Mouse (Mus musculus) thymus, postnatal 36 days (tissue): Measurements from ENCODE around the gene Zranb2.

Experiments used
- DNase-seq, 2 experiments: peaks; one replicate each; pipeline ENCODE4 v3.0.0; 2022; ENCODE audit warnings: mixed read lengths in 2 of 2

Gene Zranb2

DNA sequence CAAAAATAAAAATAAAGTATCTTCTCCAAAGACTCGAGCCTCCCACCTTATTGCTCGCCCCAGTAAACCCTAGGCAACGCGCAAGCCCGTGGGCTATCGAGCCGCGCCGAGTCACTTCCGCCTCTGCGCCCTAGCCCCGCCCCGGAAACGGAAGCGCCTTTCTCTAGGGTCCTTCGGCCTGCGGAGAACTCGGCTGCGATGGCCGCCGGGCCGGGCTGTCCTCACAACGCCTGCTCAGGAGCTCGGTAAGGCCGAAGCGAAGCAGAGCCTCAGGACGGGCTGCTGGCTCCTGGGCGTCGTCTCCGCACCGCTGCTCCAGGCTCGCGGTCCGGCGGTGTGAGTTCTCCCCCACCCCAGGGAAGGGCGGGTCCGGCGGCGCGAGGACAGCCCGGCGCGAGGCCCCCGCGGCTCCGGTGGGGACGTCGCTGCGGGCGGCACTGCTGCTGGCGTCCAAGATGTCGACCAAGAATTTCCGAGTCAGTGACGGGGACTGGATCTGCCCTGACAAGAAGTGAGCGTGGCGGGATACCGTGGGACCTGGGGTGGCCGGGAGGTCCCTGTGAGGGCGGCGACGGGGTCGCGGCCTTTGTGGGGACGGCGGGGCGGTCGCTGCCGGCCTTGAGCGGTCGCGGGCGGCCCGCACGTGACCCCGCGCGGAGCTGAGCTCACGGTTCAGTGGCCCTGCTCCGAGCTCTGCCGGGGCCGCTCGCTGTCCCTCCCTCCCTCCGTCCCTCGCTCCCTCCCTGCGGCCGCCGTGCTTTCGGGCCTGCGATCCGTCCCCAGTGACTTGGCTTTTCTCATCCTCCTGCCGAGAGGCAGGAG, at the start of gene Zranb2:
Gene Zranb2, plus strand, starts transcription at position 197 of the 822 bp plus-strand sequence.
- DNase-seq = peak; percentile 90 to 91

GRCm38 (mm10) chr3:157492043-157492442, 41.9 kb upstream of the Zranb2 start:
- DNase-seq = no peak

GRCm38 (mm10) chr3:157502216-157502615, 31.7 kb upstream of the Zranb2 start:
- no peak for DNase-seq

DNA sequence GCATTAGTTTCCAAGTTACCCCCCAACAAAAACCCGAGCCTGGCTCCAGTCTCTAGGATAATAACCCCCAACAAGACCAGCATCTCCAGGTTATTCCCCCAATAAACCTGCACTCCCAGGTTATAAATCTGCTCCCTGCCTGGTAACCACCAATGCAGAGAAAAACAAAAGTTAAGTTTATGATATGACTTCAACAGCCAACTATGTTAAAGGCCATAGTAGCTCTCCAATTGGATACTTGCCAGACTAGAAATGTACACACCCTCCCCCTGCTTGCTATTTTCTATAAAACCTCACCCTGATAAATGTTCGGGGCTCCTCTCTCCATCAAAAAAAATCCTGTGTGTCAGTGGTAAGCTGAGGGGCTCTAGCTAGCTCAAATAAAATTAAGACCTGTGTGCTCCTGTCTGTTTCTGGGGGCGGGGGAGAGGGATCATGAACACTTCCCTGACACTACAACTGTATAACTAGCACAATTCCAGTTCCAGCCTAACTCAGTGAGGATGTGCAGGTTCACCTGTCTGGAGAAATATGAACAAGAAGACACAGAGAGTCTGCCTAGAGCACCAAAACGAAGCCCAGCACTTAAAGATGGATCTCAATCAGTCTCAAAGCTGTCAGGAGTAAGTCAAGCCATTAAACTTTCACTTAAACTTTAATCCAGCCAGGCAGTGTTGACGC, 19.7 kb upstream of the Zranb2 start:
- no peak for DNase-seq

- DNase-seq = no peak
Observed at GRCm38 (mm10) chr3:157516471-157516870, 17.5 kb upstream of the Zranb2 start.

DNA sequence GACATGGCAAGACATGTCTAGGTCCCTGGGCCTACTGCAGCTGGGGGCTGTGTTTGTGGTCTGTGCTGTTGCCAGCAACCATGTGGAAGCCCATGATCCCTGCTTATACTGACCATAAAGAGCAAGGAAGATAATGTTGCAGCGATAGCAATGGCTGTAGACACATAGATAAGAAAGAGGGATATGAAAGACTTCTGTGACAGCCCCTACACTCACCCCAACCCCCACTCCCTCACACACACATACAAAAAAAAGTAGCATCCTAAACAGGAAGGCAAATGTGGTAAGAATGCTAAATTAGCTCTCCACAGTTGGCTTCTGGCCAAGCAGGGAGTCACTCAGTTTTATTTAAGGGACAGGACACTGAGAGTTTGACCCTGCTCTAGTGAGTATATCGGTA, 16.0 kb upstream of the Zranb2 start:
- DNase-seq = no peak

GRCm38 (mm10) chr3:157520433-157520832, 13.5 kb upstream of the Zranb2 start:
- peak in 1 of 2 experiments; percentile 2 for DNase-seq

- DNase-seq = no peak
Observed at GRCm38 (mm10) chr3:157523834-157524233, 10.1 kb upstream of the Zranb2 start.

- DNase-seq = no peak
Observed at GRCm38 (mm10) chr3:157531585-157531984, 2.4 kb upstream of the Zranb2 start.

DNA sequence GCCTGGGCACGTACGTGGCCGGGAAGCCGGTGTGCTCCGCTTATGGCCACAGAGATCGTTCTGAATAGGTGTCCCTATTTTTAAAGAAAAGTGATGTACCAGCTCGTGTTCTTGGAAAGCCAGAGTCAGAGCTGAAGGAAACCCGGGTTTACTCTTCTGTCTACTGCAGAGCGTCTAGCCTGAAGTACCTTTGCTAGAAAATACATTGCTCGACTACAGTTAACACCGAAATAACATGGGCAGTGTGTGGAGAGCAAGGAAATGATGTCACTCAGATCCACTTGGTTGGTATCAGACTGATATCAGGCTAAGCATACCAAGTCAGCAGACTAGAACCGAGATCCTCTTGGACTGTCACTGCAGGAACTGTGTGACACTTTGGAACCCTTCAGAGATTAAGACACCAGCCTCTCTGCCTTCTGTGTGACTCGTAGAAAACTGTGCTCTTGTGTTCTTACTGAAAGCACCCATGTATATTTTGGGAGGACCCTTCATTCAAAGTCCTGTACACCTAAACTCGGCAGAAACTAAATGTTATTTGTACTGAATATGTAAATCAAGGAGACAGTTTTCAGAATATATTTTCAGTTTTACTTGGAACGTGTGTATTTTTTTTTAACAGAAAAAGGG, 941 bp downstream of the Zranb2 start:
- DNase-seq = no peak

GRCm38 (mm10) chr3:157549323-157549722, 15.4 kb downstream of the Zranb2 start:
- DNase-seq = no peak

DNA sequence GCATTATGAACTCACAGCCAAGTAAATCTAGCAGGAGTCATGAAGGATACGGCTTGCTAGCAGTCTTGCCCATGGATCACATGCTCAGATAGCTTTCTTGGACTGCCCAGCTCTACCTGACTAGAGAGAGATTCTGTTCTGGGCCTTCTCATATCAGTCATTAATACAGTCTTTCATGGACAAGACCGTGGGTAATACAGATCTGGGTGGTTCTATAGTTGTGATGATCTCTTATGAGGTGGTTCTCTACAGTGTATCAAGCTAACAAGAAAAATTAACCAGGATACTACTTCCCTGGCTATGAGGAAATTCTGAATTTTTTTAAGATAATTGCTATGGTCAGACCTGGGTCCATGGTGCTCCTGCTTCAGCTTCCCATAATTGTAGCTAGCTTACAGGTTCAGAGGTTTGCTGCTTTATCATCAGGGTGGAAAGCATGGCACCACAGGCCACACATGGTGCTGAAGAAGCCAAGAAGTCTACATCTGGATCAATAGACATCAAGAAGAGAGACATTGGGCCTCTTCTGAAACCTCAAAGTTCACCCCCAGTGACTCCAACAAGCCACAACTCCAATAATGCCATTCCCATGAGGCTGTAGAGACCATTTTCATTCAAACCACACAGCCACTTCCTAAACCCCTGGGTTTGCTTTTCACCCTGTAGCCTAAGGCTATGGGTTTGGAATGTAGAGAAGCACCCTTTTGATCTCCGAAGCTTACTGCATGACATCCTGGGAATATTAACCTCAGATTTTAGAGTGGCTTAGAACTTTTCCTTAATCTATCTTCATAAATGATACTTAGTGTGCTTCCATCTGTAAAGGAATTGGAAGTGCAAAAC, 16.0 kb downstream of the Zranb2 start:
- DNase-seq = no peak

DNA sequence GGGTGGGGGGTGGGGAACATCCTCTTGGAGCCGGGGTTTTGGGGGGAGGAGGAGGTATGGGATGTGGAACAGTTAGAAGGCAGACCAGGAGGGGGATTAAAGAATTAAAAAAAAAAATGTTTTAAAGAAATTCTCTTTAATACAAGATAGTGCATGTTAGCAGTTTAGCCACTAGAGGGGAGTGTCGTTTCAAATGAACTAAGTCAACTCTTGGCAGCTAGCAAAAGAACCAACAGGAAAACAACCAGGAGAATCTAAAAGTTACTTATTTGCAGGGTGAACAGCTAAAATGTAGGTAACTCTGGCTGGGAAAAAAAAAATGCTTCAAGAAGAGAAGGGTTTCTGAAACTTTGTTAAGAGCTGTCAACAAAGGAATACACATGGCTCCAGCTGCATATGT, 31.2 kb downstream of the Zranb2 start:
- no peak for DNase-seq

DNA sequence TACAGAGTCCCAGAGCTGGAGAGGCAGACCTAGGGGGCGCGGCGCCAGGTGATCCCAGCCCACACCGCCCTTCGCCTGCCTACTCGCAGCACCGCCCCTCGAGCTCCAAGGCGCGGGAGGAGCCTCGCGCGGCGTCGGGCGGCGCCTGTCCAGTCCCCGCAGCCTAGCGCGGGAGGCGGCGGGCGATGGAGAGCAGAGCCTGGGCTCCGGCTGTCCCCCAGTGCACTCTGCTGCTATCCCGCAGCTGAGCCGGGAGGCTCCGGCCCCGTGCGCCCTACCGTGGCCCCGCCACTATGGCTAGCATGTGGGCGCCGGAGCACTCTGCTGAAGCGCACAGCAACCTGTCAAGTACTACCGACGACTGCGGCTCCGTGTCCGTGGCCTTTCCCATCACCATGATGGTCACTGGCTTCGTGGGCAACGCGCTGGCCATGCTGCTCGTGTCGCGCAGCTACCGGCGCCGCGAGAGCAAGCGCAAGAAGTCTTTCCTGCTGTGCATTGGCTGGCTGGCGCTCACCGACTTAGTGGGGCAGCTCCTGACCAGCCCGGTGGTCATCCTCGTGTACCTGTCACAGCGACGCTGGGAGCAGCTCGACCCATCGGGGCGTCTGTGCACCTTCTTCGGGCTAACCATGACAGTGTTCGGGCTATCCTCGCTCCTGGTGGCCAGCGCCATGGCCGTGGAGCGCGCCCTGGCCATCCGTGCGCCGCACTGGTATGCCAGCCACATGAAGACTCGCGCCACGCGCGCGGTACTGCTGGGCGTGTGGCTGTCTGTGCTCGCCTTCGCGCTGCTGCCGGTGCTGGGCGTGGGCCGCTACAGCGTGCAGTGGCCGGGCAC, 33.0 kb downstream of the Zranb2 start, which contains the start of gene Ptger3:
Gene Ptger3, plus strand, starts transcription at position 168 of the 841 bp plus-strand sequence.
- DNase-seq = peak; percentile 25 to 36

DNA sequence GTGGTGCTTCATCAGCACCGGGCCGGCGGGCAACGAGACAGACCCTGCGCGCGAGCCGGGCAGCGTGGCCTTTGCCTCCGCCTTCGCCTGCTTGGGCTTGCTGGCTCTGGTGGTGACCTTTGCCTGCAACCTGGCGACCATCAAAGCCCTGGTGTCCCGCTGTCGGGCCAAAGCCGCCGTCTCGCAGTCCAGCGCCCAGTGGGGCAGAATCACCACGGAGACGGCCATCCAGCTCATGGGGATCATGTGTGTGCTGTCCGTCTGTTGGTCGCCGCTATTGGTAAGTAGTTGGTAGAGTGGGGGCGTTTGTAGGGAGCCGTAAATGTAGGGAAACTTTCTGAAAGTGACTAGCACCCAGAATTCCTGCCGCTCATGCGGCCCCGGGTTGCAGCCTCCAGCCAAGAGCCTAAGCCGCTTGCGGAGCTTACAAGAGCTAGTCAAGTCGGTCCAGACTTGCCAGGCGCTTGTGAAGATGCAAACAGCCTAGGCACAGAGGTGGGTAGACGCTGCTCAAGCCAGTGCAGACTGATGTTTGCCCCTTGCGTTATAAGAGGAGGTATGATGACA, 33.7 kb downstream of the Zranb2 start:
- peak in 1 of 2 experiments; percentile 9 for DNase-seq

GRCm38 (mm10) chr3:157572011-157572410, 38.1 kb downstream of the Zranb2 start:
- no peak for DNase-seq

DNA sequence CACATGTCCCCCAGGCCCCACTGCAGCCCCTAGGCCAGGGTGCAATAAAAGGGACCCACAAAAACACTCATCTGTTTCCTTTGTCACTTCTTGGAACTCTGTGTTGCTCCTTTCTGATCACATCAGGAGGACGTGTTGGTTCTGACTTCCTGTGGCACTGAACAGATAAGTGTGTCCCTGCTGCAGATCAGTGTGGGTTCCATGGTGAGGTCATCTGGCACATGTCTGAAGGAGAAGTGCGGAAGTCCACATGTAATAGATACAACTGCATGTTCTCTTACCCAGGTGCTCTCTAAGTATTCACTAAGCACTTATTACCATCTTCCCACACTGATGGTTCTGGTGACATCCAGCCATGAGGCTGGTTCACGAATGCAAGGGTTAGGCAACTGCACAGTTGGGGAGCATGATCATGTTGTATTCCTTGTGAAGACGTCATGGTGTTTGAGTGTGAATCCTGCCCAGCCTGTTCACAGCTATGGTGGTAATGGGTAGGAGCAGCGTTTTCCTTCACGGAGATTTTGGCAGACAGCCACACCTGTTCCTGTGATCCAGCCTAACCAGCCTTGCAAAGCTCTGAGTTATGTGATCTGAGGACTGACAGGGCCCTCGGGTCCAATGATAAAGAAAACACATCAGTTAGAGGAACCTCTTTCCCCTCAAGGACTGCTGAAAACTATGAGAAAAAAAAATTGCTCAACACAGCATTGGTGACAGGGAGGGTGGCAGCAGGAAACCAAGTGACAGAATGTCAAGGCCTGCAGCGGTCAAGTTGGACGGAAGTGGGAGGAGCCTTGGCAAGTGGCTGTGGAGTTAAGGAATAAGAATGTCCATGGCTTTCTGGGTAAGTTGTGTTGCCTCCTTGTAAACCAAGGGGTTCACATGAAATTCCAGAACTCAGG, 41.7 kb downstream of the Zranb2 start:
- no peak for DNase-seq

- DNase-seq = no peak
Observed at GRCm38 (mm10) chr3:157576343-157576722, 42.4 kb downstream of the Zranb2 start.

DNA sequence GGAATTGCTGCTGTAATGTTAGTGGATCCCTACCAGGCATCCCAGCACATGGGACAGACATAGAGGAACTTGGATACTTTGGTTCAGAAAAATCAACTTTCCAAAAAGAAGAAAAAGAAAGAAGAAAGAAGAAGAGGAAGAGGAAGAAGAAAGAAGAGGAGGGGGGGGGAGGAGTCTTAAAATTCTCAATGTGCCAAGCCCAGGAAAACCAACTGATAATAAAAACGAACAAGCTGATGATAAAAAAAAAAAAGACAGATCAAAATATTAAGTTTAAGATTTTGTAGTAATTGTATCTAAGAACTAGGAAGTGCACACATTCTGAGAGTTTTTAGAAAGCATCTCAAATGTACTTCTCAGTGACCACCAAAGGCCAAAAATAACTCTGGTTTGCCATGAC, 42.9 kb downstream of the Zranb2 start:
- DNase-seq = no peak

DNA sequence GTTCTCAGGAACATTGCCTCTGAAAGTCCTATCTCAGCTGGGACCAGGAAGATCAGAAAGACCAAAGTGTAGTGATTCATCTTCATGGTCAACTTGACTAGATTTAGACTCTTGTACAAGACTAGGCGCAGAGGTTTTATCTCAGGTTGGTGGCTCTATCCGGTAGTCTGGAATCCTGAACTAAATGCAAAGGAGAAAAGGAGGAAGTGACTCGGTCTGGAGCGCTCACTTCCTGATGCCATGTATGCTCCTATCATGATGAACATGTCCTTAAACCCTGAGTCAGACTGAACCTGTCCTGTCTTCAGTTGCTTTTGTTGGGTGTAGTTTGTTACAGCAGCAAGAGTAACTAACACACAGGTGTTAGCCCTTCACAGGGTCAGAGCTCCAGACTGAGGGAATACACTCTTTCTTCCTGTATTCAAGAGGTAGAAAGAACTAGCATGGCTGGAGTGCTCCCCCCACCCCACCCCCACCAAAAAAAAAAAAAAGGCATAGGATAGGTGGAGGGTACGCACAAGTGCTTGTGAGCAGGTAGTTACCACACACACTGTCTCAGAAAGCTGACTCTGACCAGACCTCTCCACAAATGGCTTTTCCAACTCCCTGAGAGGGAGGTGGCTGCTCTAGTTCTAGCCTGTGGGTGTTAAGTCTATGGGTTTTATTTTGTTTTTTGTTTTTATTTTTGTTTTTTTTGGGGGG, 44.7 kb downstream of the Zranb2 start:
- DNase-seq = no peak
